Comparison of ENCODE assay signal across 10 mouse cellular contexts in the genomic region with DNA sequence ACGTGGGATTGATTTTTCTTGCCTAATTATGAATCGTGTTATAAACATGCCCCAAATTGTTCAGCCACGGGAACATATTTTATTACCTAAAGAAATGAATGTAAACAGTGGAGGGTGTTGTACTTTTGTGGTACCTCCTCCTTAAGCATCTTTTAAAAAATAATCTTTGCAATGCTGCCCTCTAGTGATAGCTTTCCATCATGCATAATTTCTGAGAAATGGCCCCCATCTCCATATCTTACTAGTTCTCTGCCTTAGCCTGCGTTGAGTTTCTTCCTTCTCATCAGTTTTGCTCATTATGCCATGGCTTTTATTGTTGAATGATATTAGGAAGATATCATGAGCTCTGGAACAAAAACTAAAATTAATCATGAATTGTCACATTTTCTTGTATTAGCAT. TPM values are rescaled to one million over a fixed set of nuclear protein-coding genes. Genes with fewer than 3 reads are reported as not detected.
DNase-seq lines count a peak whose midpoint lies in the region; ATAC-seq and TF ChIP-seq lines count a peak whose summit lies in the region.
"Had no signal": no experiment of that assay in that cellular context is flagged by ENCODE, and none has a peak within 500 bp of the region (broad histone marks: within the 10 kb centered on the region; RNA-seq: fewer than 3 reads in every experiment).

No protein-coding gene starts in this region.

- no peaks in the 10 kb centered on the region; the same call in 1 of the 2 replicates for H3K27me3 ChIP-seq in cerebellum, adult 2 months (ENCODE audit: control insufficient read depth, insufficient read depth, low read length)
- no peaks in the 10 kb centered on the region for H3K27me3 ChIP-seq in forebrain, embryonic 16.5 days (replicated peaks; ENCODE audit: control insufficient read depth, insufficient read depth, low read length)
- H3K27me3 ChIP-seq in liver, embryonic 14.5 days (ENCODE audit: control insufficient read depth, insufficient read depth, low read length): no peaks in the 10 kb centered on the region
- H3K27me3 ChIP-seq: hindbrain, embryonic 15.5 days; neural tube, embryonic 13.5 days had no signal

- H3K27ac ChIP-seq in cerebellum, adult 2 months (ENCODE audit: insufficient read depth, low read length): no peak overlapping the region
- H3K27ac ChIP-seq in forebrain, embryonic 16.5 days (ENCODE audit: low read length): no peak overlapping the region
- no peak overlapping the region for H3K27ac ChIP-seq in liver, embryonic 14.5 days
- H3K27ac ChIP-seq: hindbrain, embryonic 15.5 days; neural tube, embryonic 13.5 days had no signal

- 12% methylated on average over 4 of the region's 4 CpGs for WGBS in cerebellum, adult 2 months
- 16% methylated on average over 4 of the region's 4 CpGs for WGBS in forebrain, embryonic 16.5 days
- 8% methylated on average over 4 of the region's 4 CpGs for WGBS in liver, embryonic 14.5 days (ENCODE audit: insufficient replicate concordance)

- TF ChIP-seq EP300 in liver, embryonic 14.5 days (IDR thresholded peaks at IDR 0.05; ENCODE audit: low read depth): no peak

- no peaks in the 10 kb centered on the region for H3K36me3 ChIP-seq in forebrain, embryonic 16.5 days (ENCODE audit: control insufficient read depth, insufficient read depth)
- no peaks in the 10 kb centered on the region for H3K36me3 ChIP-seq in liver, embryonic 14.5 days (replicated peaks; ENCODE audit: control insufficient read depth, insufficient read depth, low read depth)
- H3K36me3 ChIP-seq: hindbrain, embryonic 15.5 days; neural tube, embryonic 13.5 days had no signal

- ATAC-seq in forebrain, embryonic 16.5 days: peak; percentile 73; the same call in 1 of the 2 replicates
- no peak for ATAC-seq in liver, embryonic 14.5 days (ENCODE audit: insufficient read depth)

- no peak for TF ChIP-seq POLR2A in cerebellum, adult 2 months (IDR thresholded peaks at IDR 0.05; ENCODE audit: borderline replicate concordance, insufficient read depth, low read length)

- DNase-seq in cerebellum, adult 2 months: peak in 1 of 2 experiments; percentile 29
- no peak for DNase-seq in cerebellum, adult 9-11 months
- DNase-seq in right cerebral cortex, adult 18-20 months: peak; percentile 18
- DNase-seq in right cerebral cortex, postnatal 14 days: no peak
- peak; percentile 16 to 30 (median 22) for DNase-seq in liver, embryonic 14.5 days (ENCODE audit: low read depth in 3 of 3, low spot score in 3 of 3)
- peak; percentile 38 for DNase-seq in retina, postnatal 7 days (ENCODE audit: low read depth, low spot score)
- DNase-seq in urinary bladder, postnatal 14 days (ENCODE audit: low spot score): no peak

- no peaks in the 10 kb centered on the region for H3K9me3 ChIP-seq in forebrain, embryonic 16.5 days (ENCODE audit: control insufficient read depth, low read length)
- H3K9me3 ChIP-seq in liver, embryonic 14.5 days (ENCODE audit: control insufficient read depth, low read length): no peaks in the 10 kb centered on the region
- H3K9me3 ChIP-seq: hindbrain, embryonic 15.5 days; neural tube, embryonic 13.5 days had no signal

- peak; percentile 29; the same call in 1 of the 2 replicates for TF ChIP-seq CTCF in cerebellum, adult 2 months (IDR thresholded peaks at IDR 0.05; ENCODE audit: borderline replicate concordance, insufficient read depth, low read depth, low read length)
- TF ChIP-seq CTCF in liver, embryonic 14.5 days (IDR thresholded peaks at IDR 0.05; ENCODE audit: low read depth): peak; percentile 41; the same call in 1 of the 2 replicates

- no peaks in the 10 kb centered on the region for H3K4me1 ChIP-seq in cerebellum, adult 2 months (ENCODE audit: control insufficient read depth, insufficient read depth, low read length)
- no peaks in the 10 kb centered on the region for H3K4me1 ChIP-seq in forebrain, embryonic 16.5 days (replicated peaks; ENCODE audit: control insufficient read depth, insufficient read depth, low read length)
- H3K4me1 ChIP-seq in liver, embryonic 14.5 days (replicated peaks; ENCODE audit: control insufficient read depth in 2 of 2, insufficient read depth in 2 of 2, low read length in 1 of 2): peaks cover 0 to 6% of the 10 kb centered on the region in 2 experiments; a peak in 2 of 4 replicates
- H3K4me1 ChIP-seq: hindbrain, embryonic 15.5 days; neural tube, embryonic 13.5 days had no signal

- no peak overlapping the region for H3K4me3 ChIP-seq in cerebellum, adult 2 months (replicated peaks; ENCODE audit: insufficient read depth, low read depth, low read length)
- no peak overlapping the region for H3K4me3 ChIP-seq in forebrain, embryonic 16.5 days (replicated peaks; ENCODE audit: low read length)
- H3K4me3 ChIP-seq in liver, embryonic 14.5 days (ENCODE audit: insufficient read depth in 1 of 2, low read depth in 2 of 2, low read length in 2 of 2): no peak overlapping the region
- H3K4me3 ChIP-seq: hindbrain, embryonic 15.5 days; neural tube, embryonic 13.5 days had no signal

- H3K4me2 ChIP-seq in forebrain, embryonic 16.5 days (ENCODE audit: low read length): no peak overlapping the region
- H3K4me2 ChIP-seq in liver, embryonic 14.5 days (ENCODE audit: low read depth): no peak overlapping the region
- H3K4me2 ChIP-seq: hindbrain, embryonic 15.5 days; neural tube, embryonic 13.5 days had no signal

- H3K9ac ChIP-seq in forebrain, embryonic 16.5 days (replicated peaks; ENCODE audit: low read depth, low read length): no peak overlapping the region
- H3K9ac ChIP-seq in liver, embryonic 14.5 days (replicated peaks): no peak overlapping the region
- H3K9ac ChIP-seq: hindbrain, embryonic 15.5 days; neural tube, embryonic 13.5 days had no signal

RNA-seq across cellular contexts. Expression of gene Macrod2, which starts 32.2 kb away (rescaled TPM):
- polyA plus RNA-seq in cerebellum, adult 2 months (2012; rRNA removed): 20.2 and 21.1 TPM in 2 replicates
- polyA plus RNA-seq in forebrain, embryonic 16.5 days (2015; fragmentation: Nextera tagmentation; extraction: Ambion mirVana): 98.3 and 108 TPM in 2 replicates
- 1.3 and 2.1 TPM in 2 replicates for polyA plus RNA-seq in liver, embryonic 14.5 days (2012; rRNA removed)
- 7.5 and 7.7 TPM in 2 replicates for polyA plus RNA-seq in liver, embryonic 14.5 days (2014; fragmentation: Nextera tagmentation; extraction: Ambion mirVana)

RNA-seq across cellular contexts. Expression of gene Sel1l2, which starts 37.8 kb away (rescaled TPM):
- polyA plus RNA-seq in cerebellum, adult 2 months (2012; rRNA removed): not detected in 2 replicates
- not detected in 2 replicates for polyA plus RNA-seq in forebrain, embryonic 16.5 days (2015; fragmentation: Nextera tagmentation; extraction: Ambion mirVana)
- polyA plus RNA-seq in liver, embryonic 14.5 days (2012; rRNA removed): not detected in 2 replicates
- not detected in 2 replicates for polyA plus RNA-seq in liver, embryonic 14.5 days (2014; fragmentation: Nextera tagmentation; extraction: Ambion mirVana)
- polyA plus RNA-seq: hindbrain, embryonic 15.5 days; neural tube, embryonic 13.5 days had no signal

Comparison
In these comparisons a context has a peak if more than half of its experiments do, and no peak if none do; other contexts are left out.
1. DNase-seq: peak in right cerebral cortex, adult 18-20 months (single experiment), liver, embryonic 14.5 days (3 of 3) and retina, postnatal 7 days (single experiment); none in cerebellum, adult 9-11 months (single experiment), right cerebral cortex, postnatal 14 days (single experiment) and urinary bladder, postnatal 14 days (single experiment).